Mouse (Mus musculus): ENCODE results near the gene Foxn3. TPM values are rescaled to one million over a fixed set of nuclear protein-coding genes. Genes with fewer than 3 reads are reported as not detected.

The Foxn3 gene
- polyA plus RNA-seq, 1 experiment from 2014 or later = 18.6 TPM

DNA sequence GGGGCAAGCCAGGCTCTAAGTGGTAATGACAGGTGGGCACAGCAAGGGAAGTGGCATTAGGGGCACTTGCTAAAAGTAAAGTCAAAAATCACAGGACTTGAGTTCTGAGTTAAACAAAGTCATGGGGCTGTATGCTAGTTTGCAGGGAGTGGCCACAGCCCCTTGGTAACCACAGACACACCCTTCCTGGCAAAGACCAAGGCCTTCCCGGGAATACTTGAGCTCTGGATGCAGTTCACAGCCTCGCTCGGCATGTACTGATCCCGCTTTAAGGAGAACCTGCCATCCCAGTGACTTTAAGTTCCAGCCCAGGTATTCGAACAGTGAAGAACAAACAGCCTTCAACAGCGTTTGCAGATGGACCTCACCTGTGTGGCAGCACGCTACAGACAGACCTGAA lies 211.2 kb downstream of the Foxn3 start:
- H3K4me3 ChIP-seq (replicated peaks) = no peak overlapping the region
- H3K36me3 ChIP-seq (replicated peaks) = no peaks in the 10 kb centered on the region
- H3K9ac ChIP-seq = 0 out of 2 replicates have a peak overlapping the region, but pooled peaks have one; percentile 21
- no peaks in the 10 kb centered on the region for H3K27me3 ChIP-seq
- H3K4me1 ChIP-seq (replicated peaks) = peaks cover 73% of the 10 kb centered on the region
- peak overlapping the region; percentile 2 for H3K4me2 ChIP-seq
- WGBS (ENCODE audit: insufficient replicate concordance) = 65% methylated on average over 7 of the region's 7 CpGs
- H3K9me3 ChIP-seq (replicated peaks) = no peaks in the 10 kb centered on the region
- ATAC-seq (ENCODE audit: insufficient read depth) = no peak
- peak overlapping the region; percentile 48 for H3K27ac ChIP-seq (replicated peaks)

DNA sequence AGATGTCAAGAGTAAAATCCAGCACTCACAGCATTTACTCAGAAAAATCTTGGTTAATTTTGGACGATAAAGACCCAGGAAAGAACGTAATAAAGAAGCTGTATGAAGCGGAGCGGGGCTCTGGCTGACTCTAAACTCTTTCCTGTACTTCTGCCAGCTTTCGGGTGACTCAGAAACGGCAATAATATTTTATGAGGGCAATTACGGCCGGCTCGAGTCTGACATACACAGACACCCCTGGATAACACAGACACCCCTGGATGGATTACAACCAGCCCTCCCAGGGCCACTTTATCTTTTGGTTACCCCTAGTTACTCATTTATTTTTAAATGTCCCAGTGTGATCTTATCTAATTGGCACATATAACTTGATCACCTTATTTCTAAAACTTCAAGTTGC lies 211.7 kb downstream of the Foxn3 start:
- Histone ChIP-seq H3K27me3 (no peaks in the 10 kb centered on the region), H3K4me3 (replicated peaks) (no peak overlapping the region), H3K9me3 (replicated peaks) (no peaks in the 10 kb centered on the region), H3K4me2 (peak overlapping the region; percentile 2; the same call in 1 of the 2 replicates), H3K27ac (replicated peaks) (0 out of 2 replicates have a peak overlapping the region, but pooled peaks have one; percentile 48), H3K4me1 (replicated peaks) (peaks cover 77% of the 10 kb centered on the region), H3K9ac (no peak overlapping the region), H3K36me3 (replicated peaks) (no peaks in the 10 kb centered on the region)
- ATAC-seq (ENCODE audit: insufficient read depth) = no peak
- 67% methylated on average over 9 of the region's 9 CpGs for WGBS (ENCODE audit: insufficient replicate concordance)

DNA sequence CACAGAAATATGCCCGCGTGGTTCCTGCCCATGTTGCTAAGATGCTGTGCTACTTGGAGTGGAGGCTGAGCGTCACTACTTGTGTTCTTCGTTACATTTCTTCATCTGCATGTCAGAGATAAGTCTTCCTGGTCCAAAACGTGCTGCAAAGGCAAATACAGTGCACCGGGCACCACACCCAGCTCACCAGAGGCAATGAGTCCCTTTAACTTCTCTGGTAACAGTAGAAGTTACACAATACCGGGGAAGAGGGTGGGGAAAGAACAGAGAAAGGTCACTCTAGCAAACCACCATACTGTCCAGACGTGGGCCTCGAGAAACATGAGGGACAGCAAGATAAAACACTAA lies 213.8 kb downstream of the Foxn3 start:
- Histone ChIP-seq H3K9me3 (replicated peaks) (no peaks in the 10 kb centered on the region), H3K27me3 (no peaks in the 10 kb centered on the region), H3K4me3 (replicated peaks) (no peak overlapping the region; the same call in 1 of the 2 replicates), H3K4me1 (replicated peaks) (peaks cover 75% of the 10 kb centered on the region), H3K27ac (replicated peaks) (peak overlapping the region; percentile 89), H3K4me2 (peak overlapping the region; percentile 53), H3K9ac (peak overlapping the region; percentile 18; the same call in 1 of the 2 replicates), H3K36me3 (replicated peaks) (no peaks in the 10 kb centered on the region)
- 8% methylated on average over 9 of the region's 9 CpGs for WGBS (ENCODE audit: insufficient replicate concordance)
- ATAC-seq (ENCODE audit: insufficient read depth) = peak; percentile 90

DNA sequence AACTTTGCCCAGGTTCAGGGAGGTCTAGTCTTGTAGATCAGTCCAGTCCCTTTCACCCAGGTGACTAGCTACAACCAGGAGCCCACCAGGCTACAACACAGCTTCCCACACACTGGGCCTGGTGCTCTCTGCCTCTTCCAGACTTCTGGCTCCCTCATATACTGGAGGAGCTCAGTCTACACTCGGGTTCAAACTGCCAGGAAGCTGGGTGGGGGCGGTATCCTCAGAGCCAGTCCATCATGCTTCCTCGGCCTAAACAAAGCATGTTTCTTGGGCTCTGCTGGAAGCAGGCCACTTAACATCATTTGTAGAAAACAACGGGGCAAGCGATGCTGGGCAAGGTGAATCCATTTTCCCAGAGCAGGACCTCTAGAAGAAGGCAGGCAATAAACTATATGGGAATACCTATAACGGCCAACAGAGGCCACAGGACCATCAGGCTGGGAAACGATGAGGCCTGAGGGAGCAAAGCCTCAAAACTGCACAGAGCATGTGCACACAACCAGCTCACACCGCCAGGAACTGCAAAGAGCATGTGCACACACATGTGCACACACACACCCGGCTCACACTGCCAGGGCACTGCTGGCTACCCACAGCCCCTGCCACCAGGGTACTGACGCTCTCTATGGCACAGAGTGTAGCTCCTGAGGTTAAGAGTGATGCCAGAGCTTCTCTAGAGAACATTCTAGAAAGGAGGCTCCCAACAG lies 214.3 kb downstream of the Foxn3 start:
- ATAC-seq (ENCODE audit: insufficient read depth) = peak; percentile 45

DNA sequence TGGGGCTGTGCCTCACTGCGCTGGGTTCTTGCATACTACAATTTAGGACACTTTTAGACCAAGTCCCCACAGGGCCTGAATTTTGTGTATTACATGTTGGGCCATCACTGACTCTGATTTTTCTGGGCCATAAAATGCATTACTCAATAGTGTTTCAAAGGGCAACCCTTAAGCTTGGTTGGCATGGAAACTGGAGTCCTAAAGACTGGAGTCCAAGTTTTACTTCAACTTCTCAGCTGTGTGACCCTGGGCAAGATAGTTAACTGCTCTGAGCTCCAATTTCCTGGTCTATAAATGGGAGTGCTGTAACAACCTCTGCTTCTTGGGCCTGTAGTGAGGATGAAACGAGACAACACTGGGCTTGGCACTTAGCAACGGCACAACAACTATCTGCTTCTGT lies 215.9 kb downstream of the Foxn3 start:
- no peak for ATAC-seq (ENCODE audit: insufficient read depth)
- Histone ChIP-seq H3K36me3 (replicated peaks) (no peaks in the 10 kb centered on the region), H3K27me3 (no peaks in the 10 kb centered on the region), H3K9me3 (replicated peaks) (no peaks in the 10 kb centered on the region), H3K27ac (replicated peaks) (no peak overlapping the region), H3K4me2 (no peak overlapping the region), H3K9ac (no peak overlapping the region), H3K4me1 (replicated peaks) (peaks cover 65% of the 10 kb centered on the region), H3K4me3 (replicated peaks) (no peak overlapping the region)
- 67% methylated on average over 3 of the region's 3 CpGs for WGBS (ENCODE audit: insufficient replicate concordance)

More for the DNA sequence above, 214.3 kb downstream of the Foxn3 start:
- 61% methylated on average over 10 of the region's 10 CpGs for WGBS (ENCODE audit: insufficient replicate concordance)
- Histone ChIP-seq H3K9ac (peak overlapping the region; percentile 18; the same call in 1 of the 2 replicates), H3K4me3 (replicated peaks) (no peak overlapping the region; the same call in 1 of the 2 replicates), H3K9me3 (replicated peaks) (no peaks in the 10 kb centered on the region), H3K27ac (replicated peaks) (peak overlapping the region; percentile 89), H3K4me2 (peak overlapping the region; percentile 53), H3K36me3 (replicated peaks) (no peaks in the 10 kb centered on the region), H3K27me3 (no peaks in the 10 kb centered on the region), H3K4me1 (replicated peaks) (peaks cover 75% of the 10 kb centered on the region)

GRCm38 (mm10) chr12:99346982-99347381 lies 216.4 kb downstream of the Foxn3 start:
- H3K4me3 ChIP-seq (replicated peaks) = no peak overlapping the region
- H3K9me3 ChIP-seq (replicated peaks) = no peaks in the 10 kb centered on the region
- no peak overlapping the region for H3K9ac ChIP-seq
- H3K27ac ChIP-seq (replicated peaks) = no peak overlapping the region
- H3K4me1 ChIP-seq (replicated peaks) = peaks cover 63% of the 10 kb centered on the region
- H3K36me3 ChIP-seq (replicated peaks) = no peaks in the 10 kb centered on the region
- no peak overlapping the region for H3K4me2 ChIP-seq
- WGBS (ENCODE audit: insufficient replicate concordance) = 70% methylated on average over 3 of the region's 3 CpGs
- no peak for ATAC-seq (ENCODE audit: insufficient read depth)
- no peaks in the 10 kb centered on the region for H3K27me3 ChIP-seq

- ATAC-seq (ENCODE audit: insufficient read depth) = no peak
- Histone ChIP-seq H3K9me3 (replicated peaks) (no peaks in the 10 kb centered on the region), H3K4me3 (replicated peaks) (no peak overlapping the region), H3K9ac (no peak overlapping the region), H3K36me3 (replicated peaks) (0 out of 2 replicates have a peak, but pooled peaks cover 6% of the 10 kb centered on the region), H3K27ac (replicated peaks) (no peak overlapping the region), H3K4me2 (no peak overlapping the region), H3K27me3 (no peaks in the 10 kb centered on the region), H3K4me1 (replicated peaks) (peaks cover 62% of the 10 kb centered on the region)
- 68% methylated on average over 4 of the region's 4 CpGs for WGBS (ENCODE audit: insufficient replicate concordance)
Measured at GRCm38 (mm10) chr12:99345323-99345722, 218.1 kb downstream of the Foxn3 start.

GRCm38 (mm10) chr12:99343378-99343777 lies 220.0 kb downstream of the Foxn3 start:
- H3K9ac ChIP-seq = no peak overlapping the region
- no peak overlapping the region for H3K4me2 ChIP-seq
- 80% methylated on average over 2 of the region's 2 CpGs for WGBS (ENCODE audit: insufficient replicate concordance)
- H3K9me3 ChIP-seq (replicated peaks) = no peaks in the 10 kb centered on the region
- no peaks in the 10 kb centered on the region for H3K27me3 ChIP-seq
- no peak overlapping the region for H3K27ac ChIP-seq (replicated peaks)
- H3K4me3 ChIP-seq (replicated peaks) = no peak overlapping the region
- H3K36me3 ChIP-seq (replicated peaks) = peaks cover 12% of the 10 kb centered on the region; the same call in 1 of the 2 replicates
- no peak for ATAC-seq (ENCODE audit: insufficient read depth)
- peaks cover 42% of the 10 kb centered on the region for H3K4me1 ChIP-seq (replicated peaks)

- no peak overlapping the region for H3K9ac ChIP-seq
- no peak for ATAC-seq (ENCODE audit: insufficient read depth)
- 50% methylated on average over 3 of the region's 3 CpGs for WGBS (ENCODE audit: insufficient replicate concordance)
Measured at GRCm38 (mm10) chr12:99342160-99342559, 221.2 kb downstream of the Foxn3 start.

DNA sequence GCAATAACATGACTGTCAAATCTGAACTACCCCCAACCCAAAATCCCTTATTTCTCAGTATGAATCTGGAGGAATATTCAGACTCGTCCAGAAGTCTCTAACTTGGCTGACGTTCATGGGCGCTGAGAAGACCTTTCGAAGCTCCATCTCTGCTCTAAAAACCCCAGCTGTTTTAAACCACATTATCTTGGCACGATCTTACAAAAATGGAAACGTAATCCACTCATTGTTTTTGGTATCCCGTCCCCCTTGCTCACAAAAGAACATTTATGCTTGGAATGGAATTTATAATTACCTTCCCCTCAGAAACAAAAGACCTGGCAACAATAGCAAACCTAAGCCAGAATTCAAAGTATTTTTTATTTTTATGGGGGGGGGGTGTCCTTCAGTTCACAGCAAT lies 221.6 kb downstream of the Foxn3 start:
- Histone ChIP-seq H3K4me1 (replicated peaks) (peaks cover 31% of the 10 kb centered on the region), H3K9ac (no peak overlapping the region), H3K27ac (replicated peaks) (no peak overlapping the region), H3K4me3 (replicated peaks) (no peak overlapping the region), H3K36me3 (replicated peaks) (peaks cover 17% of the 10 kb centered on the region; the same call in 1 of the 2 replicates), H3K4me2 (no peak overlapping the region), H3K9me3 (replicated peaks) (no peaks in the 10 kb centered on the region), H3K27me3 (no peaks in the 10 kb centered on the region)
- ATAC-seq (ENCODE audit: insufficient read depth) = no peak
- WGBS (ENCODE audit: insufficient replicate concordance) = 62% methylated on average over 7 of the region's 7 CpGs

More at GRCm38 (mm10) chr12:99342160-99342559, 221.2 kb downstream of the Foxn3 start:
- H3K9me3 ChIP-seq (replicated peaks) = no peaks in the 10 kb centered on the region
- no peaks in the 10 kb centered on the region for H3K27me3 ChIP-seq
- H3K4me2 ChIP-seq = no peak overlapping the region
- H3K36me3 ChIP-seq (replicated peaks) = peaks cover 17% of the 10 kb centered on the region; the same call in 1 of the 2 replicates
- no peak overlapping the region for H3K4me3 ChIP-seq (replicated peaks)
- no peak overlapping the region; the same call in 1 of the 2 replicates for H3K27ac ChIP-seq (replicated peaks)
- peaks cover 31% of the 10 kb centered on the region for H3K4me1 ChIP-seq (replicated peaks)

DNA sequence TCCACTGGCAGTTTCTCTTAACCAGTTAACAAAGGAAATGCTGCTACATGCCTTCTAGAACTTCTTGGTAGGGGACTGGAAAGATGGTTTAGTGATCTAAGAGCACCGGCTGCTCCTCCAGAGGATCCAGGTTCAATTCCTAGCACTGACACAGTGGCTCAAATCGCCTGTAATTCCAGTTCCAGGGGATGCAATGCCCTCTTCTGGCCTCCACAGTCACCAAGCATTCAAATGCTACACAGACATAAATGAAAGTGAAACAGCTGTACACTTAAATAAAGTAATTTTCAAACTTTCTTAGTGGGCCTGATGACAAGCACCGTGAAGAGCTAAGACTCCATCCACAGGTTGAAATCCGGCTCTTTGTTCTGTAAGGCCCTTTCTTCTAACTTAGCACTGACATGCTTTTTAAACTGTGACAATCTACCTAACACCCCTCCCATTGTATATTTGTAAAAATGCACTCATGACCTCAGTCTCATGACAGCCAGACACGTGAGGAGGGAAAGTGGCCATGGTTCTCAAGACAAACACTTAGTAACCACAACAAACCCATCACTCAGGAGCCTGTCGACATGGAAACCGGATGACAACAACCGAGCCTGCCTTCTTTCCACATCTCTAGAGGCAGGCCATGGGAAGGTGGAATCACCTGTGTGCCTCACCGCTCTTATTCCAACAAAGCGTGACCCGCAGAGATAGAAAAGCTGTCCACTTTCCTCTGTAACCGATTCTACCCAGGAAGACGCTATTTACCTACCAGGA lies 222.8 kb downstream of the Foxn3 start:
- Histone ChIP-seq H3K4me2 (no peak overlapping the region), H3K27me3 (no peaks in the 10 kb centered on the region), H3K9me3 (replicated peaks) (no peaks in the 10 kb centered on the region), H3K36me3 (replicated peaks) (peaks cover 17% of the 10 kb centered on the region; the same call in 1 of the 2 replicates), H3K27ac (replicated peaks) (no peak overlapping the region), H3K4me3 (replicated peaks) (no peak overlapping the region), H3K4me1 (replicated peaks) (peaks cover 25% of the 10 kb centered on the region), H3K9ac (no peak overlapping the region)
- ATAC-seq (ENCODE audit: insufficient read depth) = no peak
- WGBS (ENCODE audit: insufficient replicate concordance) = 77% methylated on average over 13 of the region's 13 CpGs
